ENCODE assay signal across 8 mouse cellular contexts in genomic region chr4:102486134-102486920, GRCm38 (mm10).
DNase-seq lines count a peak whose midpoint lies in the region; ATAC-seq and TF ChIP-seq lines count a peak whose summit lies in the region.

No protein-coding gene starts in this region.

- H3K9ac ChIP-seq in hindbrain, embryonic 11.5 days (ENCODE audit: low read depth, low read length): no peak overlapping the region

- intact Hi-C loops in left cerebral cortex, adult 2 months (cut with DNase I): loop anchor here (10.0 kb wide), 1 partner anchor 162 kb away; no protein-coding TSS in a partner anchor

- H3K9me3 ChIP-seq in hindbrain, embryonic 11.5 days (ENCODE audit: control insufficient read depth, low read length): no peaks in the 10 kb centered on the region

- no peak overlapping the region; the same call in 1 of the 2 replicates for H3K27ac ChIP-seq in left cerebral cortex, adult 2 months
- no peak overlapping the region for H3K27ac ChIP-seq in bone marrow macrophage, adult 2 months (ENCODE audit: insufficient read depth, low read depth, low read length)
- no peak overlapping the region for H3K27ac ChIP-seq in hindbrain, embryonic 11.5 days (ENCODE audit: low read depth, low read length)

- no peaks in the 10 kb centered on the region for H3K27me3 ChIP-seq in hindbrain, embryonic 11.5 days (ENCODE audit: control insufficient read depth, insufficient read depth, low read length)

- TF ChIP-seq POLR2A in bone marrow macrophage, adult 2 months (IDR thresholded peaks at IDR 0.05; ENCODE audit: borderline replicate concordance, low read depth, low read length): no peak

- no peak overlapping the region for H3K4me3 ChIP-seq in left cerebral cortex, adult 2 months
- no peak overlapping the region for H3K4me3 ChIP-seq in bone marrow macrophage, adult 2 months (ENCODE audit: insufficient read depth, low read length)
- no peak overlapping the region for H3K4me3 ChIP-seq in hindbrain, embryonic 11.5 days (ENCODE audit: low read depth, low read length)

- TF ChIP-seq CTCF in left cerebral cortex, adult 2 months (IDR thresholded peaks at IDR 0.05): peak; percentile 51
- TF ChIP-seq CTCF in bone marrow macrophage, adult 2 months (IDR thresholded peaks at IDR 0.05; ENCODE audit: low read depth, low read length): 0 out of 2 replicates have a peak, but pooled peaks have one; percentile 13

- H3K4me2 ChIP-seq in hindbrain, embryonic 11.5 days (replicated peaks; ENCODE audit: low read depth, low read length): no peak overlapping the region

- WGBS in hindbrain, embryonic 11.5 days: 54% methylated on average over 4 of the region's 4 CpGs

- H3K4me1 ChIP-seq in bone marrow macrophage, adult 2 months (ENCODE audit: control insufficient read depth, insufficient read depth, low read length): no peaks in the 10 kb centered on the region
- H3K4me1 ChIP-seq in hindbrain, embryonic 11.5 days (replicated peaks; ENCODE audit: control insufficient read depth, insufficient read depth, low read length): no peaks in the 10 kb centered on the region

- DNase-seq in left cerebral cortex, adult 2 months (ENCODE audit: extremely low spot score in 1 of 2, low spot score in 2 of 2): no peak
- DNase-seq in left cerebral cortex, adult 11 months (ENCODE audit: low spot score): no peak
- DNase-seq in hindbrain, embryonic 11.5 days (ENCODE audit: low spot score): peak; percentile 50
- DNase-seq in cerebellum, adult 9-11 months: no peak
- DNase-seq in left cerebral cortex, adult 9 months (ENCODE audit: low spot score in 2 of 2): no peak

- no peak for ATAC-seq in hindbrain, embryonic 11.5 days (ENCODE audit: low FRiP score)
- peak; percentile 39; the same call in 1 of the 2 replicates for ATAC-seq in neutrophil, adult 5-6 weeks (ENCODE audit: extremely low read depth, insufficient number of reproducible peaks, low FRiP score, poor library complexity, severe bottlenecking)
- ATAC-seq in erythroblast, adult 5-6 weeks (replicated peaks; ENCODE audit: low FRiP score, poor library complexity, severe bottlenecking): no peak

- H3K36me3 ChIP-seq in hindbrain, embryonic 11.5 days (ENCODE audit: control insufficient read depth, insufficient read depth, low read length): no peaks in the 10 kb centered on the region
